Mouse (Mus musculus) G1E (cell line): ENCODE measurements around the gene Scamp2.

Experiments used
- CTCF ChIP-seq: IDR thresholded peaks from 2 replicates; pipeline ENCODE4 v1.5.1; 2012; ENCODE audit warnings: low read depth, low read length, inconsistent platforms, mixed read lengths
- GATA1 ChIP-seq: IDR thresholded peaks from 2 replicates; pipeline ENCODE4 v1.6.1; 2012; ENCODE audit warnings: borderline replicate concordance, low read length, inconsistent platforms, mixed read lengths
- GATA2 ChIP-seq: IDR thresholded peaks from 2 replicates; pipeline ENCODE4 v1.6.1; 2012; ENCODE audit warnings: low read depth, low read length, inconsistent platforms, borderline replicate concordance
- TAL1 ChIP-seq: conservative IDR thresholded peaks from 2 replicates; pipeline ENCODE4 v1.6.1; 2012; ENCODE audit warnings: low read depth, low read length, inconsistent platforms, mixed read lengths

GRCm38 (mm10) chr9:57575577-57575976 is 14.8 kb downstream of the Scamp2 start:
- TF ChIP-seq CTCF (no peak), GATA1 (no peak), GATA2 (no peak), TAL1 (no peak)
